Comparison of ENCODE assay signal across 16 mouse cellular contexts in the genomic region with DNA sequence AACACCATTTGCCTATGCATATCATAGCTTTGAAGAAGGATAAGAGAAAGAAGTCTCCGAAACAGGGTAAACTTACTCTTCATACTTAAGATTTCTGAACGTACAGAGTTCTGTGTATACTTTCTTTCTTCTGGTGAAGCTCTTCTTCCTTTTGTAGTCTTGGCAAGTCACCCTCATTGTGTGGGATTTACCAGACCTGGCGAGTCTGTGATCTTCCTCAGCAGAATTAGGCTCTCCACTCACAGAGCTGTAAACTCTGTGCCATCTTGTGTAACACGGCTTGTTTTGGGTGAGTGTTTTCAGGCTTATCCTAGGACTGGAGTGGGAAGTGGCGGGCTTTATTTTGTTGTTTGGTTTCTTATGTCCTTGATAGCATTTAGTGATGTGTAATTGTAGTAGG.
"Had no signal": no experiment of that assay in that cellular context is flagged by ENCODE, and none has a peak within 500 bp of the region (broad histone marks: within the 10 kb centered on the region; RNA-seq: fewer than 3 reads in every experiment).

No protein-coding gene starts in this region.

- H3K27ac ChIP-seq: neural tube, embryonic 12.5 days; neural tube, embryonic 13.5 days; neural tube, embryonic 15.5 days; stomach, embryonic 15.5 days; stomach, postnatal 0 days had no signal

- DNase-seq: retina, postnatal 1 day; right cerebral cortex, postnatal 14 days; right cerebral cortex, postnatal 25 days; right cerebral cortex, postnatal 4 days; spleen, adult 18-20 months; thymus, adult 18-20 months; thymus, adult 2 months; thymus, postnatal 14 days; thymus, postnatal 25 days; thymus, postnatal 36 days; thymus, postnatal 4 days had no signal

- H3K4me3 ChIP-seq: neural tube, embryonic 12.5 days; neural tube, embryonic 13.5 days; neural tube, embryonic 15.5 days; stomach, embryonic 15.5 days had no signal
